Mouse (Mus musculus) cerebellum, adult 2 months (tissue): ENCODE measurements at regions not wholly inside any gene's neighbourhood (a gene's known extent, or its start where the extent isn't known, plus 50 kb on each side); places are given as distances from the start of the nearest gene placed in this dataset.

Source experiments
- CTCF ChIP-seq: fragments of 200-500 bp; IDR thresholded peaks from 2 replicates; pipeline ENCODE4 v1.5.1; 2011; ENCODE audit warnings: low read depth, mild to moderate bottlenecking, control low read depth, low read length, moderate library complexity, borderline replicate concordance; ENCODE audit not compliant: insufficient read depth
- POLR2A ChIP-seq: fragments of 200-500 bp; IDR thresholded peaks from 2 replicates; pipeline ENCODE4 v1.6.1; 2011; ENCODE audit warnings: low read length, control low read depth, borderline replicate concordance; ENCODE audit not compliant: insufficient read depth

GRCm38 (mm10) chr7:72503756-72504155 is 197.3 kb upstream of the Mctp2 start:
- TF ChIP-seq CTCF (no peak), POLR2A (no peak)
